Comparison of ENCODE assay signal across 16 mouse cellular contexts in genomic region chr8:89220870-89221269, GRCm38 (mm10).
DNase-seq lines count a peak whose midpoint lies in the region; ATAC-seq and TF ChIP-seq lines count a peak whose summit lies in the region.
"Had no signal": no experiment of that assay in that cellular context is flagged by ENCODE, and none has a peak within 500 bp of the region (broad histone marks: within the 10 kb centered on the region; RNA-seq: fewer than 3 reads in every experiment).

No protein-coding gene starts in this region.

- no peak for TF ChIP-seq CTCF in forebrain, postnatal 0 days (IDR thresholded peaks at IDR 0.05; ENCODE audit: low read depth)
- TF ChIP-seq CTCF in brain, embryonic 14.5 days (IDR thresholded peaks at IDR 0.05; ENCODE audit: borderline replicate concordance, extremely low read depth, insufficient read depth, insufficient read length), result no peak

- H3K4me2 ChIP-seq in forebrain, postnatal 0 days (ENCODE audit: low read depth), result no peak overlapping the region
- H3K4me2 ChIP-seq in forebrain, embryonic 11.5 days (ENCODE audit: low read depth, low read length, severe bottlenecking), result no peak overlapping the region
- H3K4me2 ChIP-seq: embryonic facial prominence, embryonic 13.5 days; heart, embryonic 15.5 days; hindbrain, embryonic 13.5 days had no signal

- H3K4me3 ChIP-seq in forebrain, postnatal 0 days (ENCODE audit: low read depth, low read length), result no peak overlapping the region
- H3K4me3 ChIP-seq in forebrain, embryonic 11.5 days (ENCODE audit: low read depth, low read length), result no peak overlapping the region
- H3K4me3 ChIP-seq: embryonic facial prominence, embryonic 13.5 days; gastrocnemius, adult 2 months; heart, embryonic 15.5 days; hindbrain, embryonic 13.5 days had no signal

- 38% methylated on average over 7 of the region's 7 CpGs for WGBS in forebrain, postnatal 0 days
- 83% methylated on average over 7 of the region's 7 CpGs for WGBS in forebrain, embryonic 11.5 days

- peaks cover 5% of the 10 kb centered on the region; the same call in 1 of the 2 replicates for H3K4me1 ChIP-seq in forebrain, postnatal 0 days (ENCODE audit: insufficient read depth)
- H3K4me1 ChIP-seq in forebrain, embryonic 11.5 days (replicated peaks; ENCODE audit: control insufficient read depth, insufficient read depth, low read length), result no peaks in the 10 kb centered on the region
- H3K4me1 ChIP-seq: embryonic facial prominence, embryonic 13.5 days; hindbrain, embryonic 13.5 days had no signal

- no peaks in the 10 kb centered on the region for H3K9me3 ChIP-seq in forebrain, postnatal 0 days (ENCODE audit: low read length)
- no peaks in the 10 kb centered on the region for H3K9me3 ChIP-seq in forebrain, embryonic 11.5 days (ENCODE audit: control insufficient read depth, low read length)
- H3K9me3 ChIP-seq: embryonic facial prominence, embryonic 13.5 days; heart, embryonic 15.5 days; hindbrain, embryonic 13.5 days had no signal

- H3K36me3 ChIP-seq in forebrain, postnatal 0 days (ENCODE audit: insufficient read depth), result no peaks in the 10 kb centered on the region
- H3K36me3 ChIP-seq in forebrain, embryonic 11.5 days (ENCODE audit: control insufficient read depth, insufficient read depth, low read length), result no peaks in the 10 kb centered on the region
- H3K36me3 ChIP-seq: embryonic facial prominence, embryonic 13.5 days; heart, embryonic 15.5 days; hindbrain, embryonic 13.5 days had no signal

- no peak for TF ChIP-seq POLR2A in brain, embryonic 14.5 days (IDR thresholded peaks at IDR 0.05; ENCODE audit: borderline replicate concordance, extremely low read depth, insufficient read depth, insufficient read length, poor library complexity, severe bottlenecking)

- H3K27me3 ChIP-seq in forebrain, postnatal 0 days (ENCODE audit: insufficient read depth, low read length), result no peaks in the 10 kb centered on the region
- no peaks in the 10 kb centered on the region for H3K27me3 ChIP-seq in forebrain, embryonic 11.5 days (ENCODE audit: control insufficient read depth, insufficient read depth, low read length)
- H3K27me3 ChIP-seq: embryonic facial prominence, embryonic 13.5 days; heart, embryonic 15.5 days had no signal

- no peak overlapping the region for H3K9ac ChIP-seq in forebrain, postnatal 0 days
- H3K9ac ChIP-seq in forebrain, embryonic 11.5 days (ENCODE audit: low read length), result no peak overlapping the region
- H3K9ac ChIP-seq: embryonic facial prominence, embryonic 13.5 days; heart, embryonic 15.5 days; hindbrain, embryonic 13.5 days had no signal

- H3K27ac ChIP-seq in forebrain, postnatal 0 days (ENCODE audit: low read depth, low read length), result no peak overlapping the region
- H3K27ac ChIP-seq in forebrain, embryonic 11.5 days (ENCODE audit: low read depth, low read length), result no peak overlapping the region
- H3K27ac ChIP-seq: embryonic facial prominence, embryonic 13.5 days; gastrocnemius, adult 2 months; heart, embryonic 15.5 days; hindbrain, embryonic 13.5 days; stomach, postnatal 0 days had no signal

- peak; percentile 77 for DNase-seq in forebrain, postnatal 0 days
- DNase-seq in forebrain, embryonic 11.5 days (ENCODE audit: low spot score), result no peak
- DNase-seq in lung, postnatal 10 days, result peak; percentile 6
- no peak for DNase-seq in lung, postnatal 36 days
- DNase-seq in brain, embryonic 14.5 days (ENCODE audit: low read depth), result peak; percentile 84
- DNase-seq in layer of hippocampus, adult 8-10 months (ENCODE audit: low spot score in 2 of 2), result peak; percentile 13 to 29
- DNase-seq in retina, postnatal 1 day, result no peak
- DNase-seq: cerebellum, adult 11 months; gastrocnemius, adult 2 months; heart, adult 18-20 months; kidney, postnatal 25 days had no signal

- ATAC-seq in forebrain, postnatal 0 days, result peak; percentile 36
- no peak for ATAC-seq in forebrain, embryonic 11.5 days (replicated peaks; ENCODE audit: low FRiP score)
- ATAC-seq: intestine, postnatal 0 days had no signal

Comparison
In these comparisons a context has a peak if more than half of its experiments do, and no peak if none do; other contexts are left out.
1. DNase-seq: peak in forebrain, postnatal 0 days (single experiment), lung, postnatal 10 days (single experiment), brain, embryonic 14.5 days (single experiment) and layer of hippocampus, adult 8-10 months (2 of 2); none in forebrain, embryonic 11.5 days (single experiment), lung, postnatal 36 days (single experiment) and retina, postnatal 1 day (single experiment).